Mouse (Mus musculus): ENCODE results near the gene Tubgcp2.

Gene Tubgcp2

GRCm38 (mm10) chr7:139949893-139950282, 86.6 kb downstream of the Tubgcp2 start:
- peak; percentile 50 to 61 for DNase-seq (ENCODE audit: low spot score in 2 of 2)

DNA sequence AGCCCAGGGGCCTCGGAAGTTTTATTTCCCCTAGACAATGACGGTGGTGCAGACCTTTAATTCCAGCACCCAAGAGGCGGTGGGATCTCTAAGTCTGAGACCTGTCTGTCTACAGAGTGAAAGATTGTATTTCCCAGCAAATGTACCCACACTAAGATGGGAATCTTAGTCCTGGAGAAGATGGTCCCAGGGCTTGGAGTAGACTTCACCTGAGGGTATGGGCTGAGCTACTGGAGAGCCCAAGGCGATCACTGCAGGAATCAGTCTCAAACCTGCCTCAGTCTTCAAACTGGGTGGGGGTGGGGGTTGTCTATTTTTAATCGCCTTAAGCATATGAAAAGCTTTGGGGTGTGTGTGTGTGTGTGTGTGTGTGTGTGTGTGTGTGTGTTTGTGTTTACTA, 90.4 kb downstream of the Tubgcp2 start:
- DNase-seq (ENCODE audit: low spot score in 2 of 2) = no peak
